Mouse (Mus musculus) ES-Bruce4 (cell line): Measurements from ENCODE around the gene Dpagt1. TPM values are rescaled to one million over a fixed set of nuclear protein-coding genes. Genes with fewer than 3 reads are reported as not detected.

Experiments
- H3K27ac ChIP-seq: 2 replicates; pipeline ENCODE4 v1.5.1; 2012; ENCODE audit warnings: low read length, inconsistent platforms; ENCODE audit not compliant: insufficient read depth
- H3K27me3 ChIP-seq: 2 replicates; pipeline ENCODE4 v1.6.1; 2012; ENCODE audit warnings: mild to moderate bottlenecking, low read length, inconsistent platforms; ENCODE audit not compliant: control insufficient read depth, poor library complexity, insufficient read depth, severe bottlenecking
- H3K36me3 ChIP-seq: 2 replicates; pipeline ENCODE4 v1.6.1; 2012; ENCODE audit warnings: inconsistent platforms, mild to moderate bottlenecking, low read length, moderate library complexity; ENCODE audit not compliant: control insufficient read depth, poor library complexity, insufficient read depth, severe bottlenecking
- H3K4me1 ChIP-seq: one replicate; pipeline ENCODE4 v1.8.1; 2011; ENCODE audit warnings: low read length; ENCODE audit not compliant: control insufficient read depth, insufficient read depth
- H3K4me3 ChIP-seq: 2 replicates; pipeline ENCODE4 v1.5.1; 2011; ENCODE audit warnings: low read depth, mild to moderate bottlenecking, low read length
- H3K9ac ChIP-seq: 2 replicates; pipeline ENCODE4 v1.6.1; 2012; ENCODE audit warnings: low read depth, mild to moderate bottlenecking, inconsistent platforms; ENCODE audit not compliant: poor library complexity, severe bottlenecking
- H3K9me3 ChIP-seq: replicated peaks from 2 replicates; pipeline ENCODE4 v1.6.1; 2012; ENCODE audit warnings: mild to moderate bottlenecking, low read length, inconsistent platforms; ENCODE audit not compliant: control insufficient read depth, poor library complexity, insufficient read depth, severe bottlenecking
- CTCF ChIP-seq: IDR thresholded peaks from one replicate; pipeline ENCODE4 v1.8.1; 2011; ENCODE audit warnings: low read depth, low read length
- EP300 ChIP-seq: IDR thresholded peaks from 2 replicates; pipeline ENCODE4 v1.6.1; 2011; ENCODE audit warnings: low read depth, low read length; ENCODE audit not compliant: insufficient read depth
- POLR2A ChIP-seq: IDR thresholded peaks from one replicate; pipeline ENCODE4 v1.8.1; 2011; ENCODE audit warnings: low read length; ENCODE audit not compliant: insufficient read depth
- polyA plus RNA-seq: library from polyadenylated mRNA; stranded (reverse); fragments of >200 nt; gene quantifications from 2 replicates; pipeline ENCODE4 v1.2.4, GENCODE M21; 2011; ENCODE audit warnings: low read depth; ENCODE audit not compliant: missing spikeins, insufficient read depth, insufficient read length

Dpagt1 gene
- polyA plus RNA-seq, 1 experiment = 13.7 TPM

DNA sequence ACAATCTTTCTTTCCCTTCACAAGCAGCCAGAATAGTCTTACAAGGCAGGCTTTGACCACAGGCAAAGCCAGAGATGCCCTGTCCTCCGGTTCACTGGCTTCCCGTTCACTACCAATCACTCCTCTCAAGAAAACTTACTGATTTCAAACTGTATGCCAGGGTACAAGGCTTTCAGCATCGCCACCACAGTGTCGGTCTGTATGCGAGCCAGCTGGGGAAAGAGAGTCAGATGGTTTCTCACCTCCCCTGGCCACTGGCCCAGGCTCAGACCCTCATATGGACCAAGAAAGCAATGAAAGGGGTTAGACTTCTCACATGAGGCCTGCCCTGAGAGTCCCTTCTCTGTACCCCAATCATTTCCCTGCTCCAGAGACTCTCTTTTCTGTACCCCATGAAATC is 15.7 kb downstream of the Dpagt1 start:
- TF ChIP-seq EP300 (no peak), CTCF (no peak), POLR2A (no peak)
- Histone ChIP-seq H3K36me3 (peaks cover 7% of the 10 kb centered on the region), H3K9me3 (no peaks in the 10 kb centered on the region), H3K9ac (no peak overlapping the region), H3K27me3 (no peaks in the 10 kb centered on the region), H3K27ac (no peak overlapping the region), H3K4me1 (peaks cover 5% of the 10 kb centered on the region), H3K4me3 (no peak overlapping the region)

DNA sequence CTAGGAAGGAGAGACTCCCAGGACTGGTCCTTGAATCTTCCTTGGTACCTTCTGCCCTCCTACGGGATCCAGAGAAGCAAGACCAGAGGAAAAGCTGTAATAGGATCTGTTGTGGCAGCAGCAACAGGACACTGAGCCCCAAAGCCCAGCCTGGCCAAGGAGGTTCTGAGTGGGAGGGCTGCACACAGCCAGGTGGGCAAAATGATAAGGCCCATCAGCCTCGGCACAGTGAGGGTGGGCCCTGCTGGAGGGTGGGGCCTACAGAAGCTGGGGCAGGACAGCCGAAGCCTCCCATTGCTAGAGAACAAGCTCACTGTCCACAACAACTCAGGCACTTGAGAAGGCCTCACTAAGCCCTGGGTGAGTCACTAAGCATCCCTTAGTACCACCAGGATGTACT is 16.4 kb downstream of the Dpagt1 start:
- Histone ChIP-seq H3K4me1 (peaks cover 6% of the 10 kb centered on the region), H3K36me3 (no peaks in the 10 kb centered on the region; the same call in none of the 2 replicates), H3K4me3 (no peak overlapping the region), H3K27me3 (no peaks in the 10 kb centered on the region), H3K27ac (no peak overlapping the region), H3K9me3 (no peaks in the 10 kb centered on the region), H3K9ac (no peak overlapping the region)
- TF ChIP-seq EP300 (no peak), POLR2A (no peak)

DNA sequence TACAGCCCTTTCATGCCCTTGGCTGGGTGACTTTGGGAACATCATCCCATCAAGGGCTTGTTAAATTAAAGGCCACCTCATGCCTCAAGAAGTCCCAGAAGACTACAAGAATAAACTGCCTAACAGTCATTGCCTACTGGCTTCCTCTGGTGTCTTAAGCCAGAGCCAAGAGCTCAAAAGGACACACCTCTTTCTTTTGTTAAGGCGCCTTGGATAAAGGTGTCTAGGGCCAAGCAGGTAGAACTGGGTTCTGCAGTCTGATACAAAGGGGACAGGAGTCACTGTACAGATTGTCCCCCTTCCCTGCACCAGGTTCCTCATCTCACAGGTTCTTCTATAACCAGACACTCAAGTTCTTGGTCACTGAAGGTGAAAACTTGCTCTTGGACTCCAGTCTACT is 16.8 kb downstream of the Dpagt1 start:
- Histone ChIP-seq H3K27me3 (no peaks in the 10 kb centered on the region), H3K9ac (no peak overlapping the region), H3K4me1 (peaks cover 10% of the 10 kb centered on the region), H3K36me3 (no peaks in the 10 kb centered on the region; the same call in 1 of the 2 replicates), H3K27ac (no peak overlapping the region), H3K9me3 (no peaks in the 10 kb centered on the region), H3K4me3 (no peak overlapping the region)
- no peak for TF ChIP-seq EP300
- no peak for TF ChIP-seq POLR2A
- no peak for TF ChIP-seq CTCF

DNA sequence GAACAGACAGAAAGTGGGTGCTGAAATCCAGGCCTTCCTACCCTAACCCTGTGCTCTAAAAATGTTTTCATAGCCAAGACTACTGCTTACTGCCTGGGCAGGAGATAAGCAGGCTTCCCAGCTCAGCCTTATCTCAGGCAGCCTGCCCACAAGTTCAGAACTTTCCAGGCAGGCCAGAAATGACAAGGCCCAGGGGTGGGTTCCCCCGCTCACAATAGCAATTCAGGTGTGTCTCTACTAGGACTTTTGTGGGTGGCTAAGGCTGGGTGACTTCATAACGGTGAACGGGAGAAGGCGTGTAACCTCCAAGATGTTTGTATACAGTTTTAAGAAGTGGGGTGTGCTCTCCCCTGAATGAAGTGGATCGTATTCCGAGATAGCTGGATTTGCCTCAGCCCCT is 17.5 kb downstream of the Dpagt1 start:
- peak overlapping the region; percentile 75 for H3K4me3 ChIP-seq
- peak overlapping the region; percentile 77 for H3K9ac ChIP-seq
- peaks cover 10% of the 10 kb centered on the region for H3K4me1 ChIP-seq
- H3K27ac ChIP-seq = peak overlapping the region; percentile 42; the same call in 1 of the 2 replicates
- no peaks in the 10 kb centered on the region for H3K9me3 ChIP-seq
- no peaks in the 10 kb centered on the region for H3K27me3 ChIP-seq
- TF ChIP-seq EP300 = no peak
- no peak for TF ChIP-seq POLR2A
- TF ChIP-seq CTCF = no peak
- peaks cover 4% of the 10 kb centered on the region for H3K36me3 ChIP-seq

DNA sequence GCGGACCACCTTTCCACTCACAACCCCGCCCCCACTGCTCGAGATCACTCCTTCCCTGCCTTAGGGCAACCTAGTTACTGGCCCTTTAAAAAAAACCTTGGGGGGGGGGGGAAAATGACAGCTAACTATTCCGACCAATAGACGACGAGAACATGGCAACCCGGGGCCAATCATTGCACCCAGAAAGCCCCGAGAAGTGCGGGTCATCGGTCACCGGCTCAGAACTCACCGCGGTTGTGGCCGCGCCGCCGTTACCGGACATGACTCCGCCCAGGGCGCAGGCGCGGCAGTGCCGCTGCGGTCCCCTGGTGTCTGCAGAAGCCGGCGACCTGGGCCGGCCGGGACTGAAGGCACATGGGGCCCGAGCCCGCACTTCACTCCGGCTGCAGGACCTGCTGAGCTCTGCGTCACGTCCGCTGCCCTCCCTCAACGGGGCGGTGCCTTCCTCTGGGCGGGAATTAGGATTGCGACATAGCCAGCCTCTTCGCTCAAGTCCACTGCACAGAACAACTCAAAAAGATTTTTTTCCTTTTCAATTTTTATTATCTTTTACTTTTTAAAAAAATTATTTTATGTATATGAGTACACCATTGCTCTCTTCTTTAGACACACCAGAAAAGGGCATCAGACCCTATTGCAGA is 18.1 kb downstream of the Dpagt1 start, which contains the start of gene Hmbs:
Hmbs (minus strand) TSS at position 448 of the 641 bp plus-strand sequence.
- peaks cover 4% of the 10 kb centered on the region; the same call in 1 of the 2 replicates for H3K36me3 ChIP-seq
- H3K27ac ChIP-seq = peak within 1 kb of the TSS; percentile 72
- H3K9me3 ChIP-seq = no peaks in the 10 kb centered on the region
- no peaks in the 10 kb centered on the region for H3K27me3 ChIP-seq
- peak within 1 kb of the TSS; percentile 77 for H3K9ac ChIP-seq
- TF ChIP-seq POLR2A = peak; percentile 50
- no peak for TF ChIP-seq CTCF
- 0 out of 2 replicates have a peak, but pooled peaks have one; percentile 40 for TF ChIP-seq EP300
- H3K4me3 ChIP-seq = peak within 1 kb of the TSS; percentile 75
- peaks cover 10% of the 10 kb centered on the region for H3K4me1 ChIP-seq
